Mouse (Mus musculus) central nervous system, embryonic 18 days (tissue): ENCODE results near the gene Shisa8. TPM values are rescaled to one million over a fixed set of nuclear protein-coding genes. Genes with fewer than 3 reads are reported as not detected.

ENCODE experiments used
- polyA plus RNA-seq: library from polyadenylated mRNA; depleted of rRNA; stranded (reverse); fragments of >200 nt; gene quantifications from 2 replicates; pipeline ENCODE4 v1.2.3, GENCODE M21; 2012; rRNA removed

The Shisa8 gene
- 2.3 and 2.6 TPM in 2 replicates for polyA plus RNA-seq

GRCm38 (mm10) chr15:82212752-82213063 lies at the start of gene Shisa8:
TSS of gene Shisa8 (minus strand) at chr15:82212815.

GRCm38 (mm10) chr15:82252097-82252496 lies 39.5 kb upstream of the Shisa8 start, which contains the start of gene 1500009C09Rik:
TSS of gene 1500009C09Rik (plus strand) at chr15:82252397.

GRCm38 (mm10) chr15:82244115-82244804 lies 31.6 kb upstream of the Shisa8 start, which contains the start of gene Cenpm:
TSS of gene Cenpm (minus strand) at chr15:82244748.

DNA sequence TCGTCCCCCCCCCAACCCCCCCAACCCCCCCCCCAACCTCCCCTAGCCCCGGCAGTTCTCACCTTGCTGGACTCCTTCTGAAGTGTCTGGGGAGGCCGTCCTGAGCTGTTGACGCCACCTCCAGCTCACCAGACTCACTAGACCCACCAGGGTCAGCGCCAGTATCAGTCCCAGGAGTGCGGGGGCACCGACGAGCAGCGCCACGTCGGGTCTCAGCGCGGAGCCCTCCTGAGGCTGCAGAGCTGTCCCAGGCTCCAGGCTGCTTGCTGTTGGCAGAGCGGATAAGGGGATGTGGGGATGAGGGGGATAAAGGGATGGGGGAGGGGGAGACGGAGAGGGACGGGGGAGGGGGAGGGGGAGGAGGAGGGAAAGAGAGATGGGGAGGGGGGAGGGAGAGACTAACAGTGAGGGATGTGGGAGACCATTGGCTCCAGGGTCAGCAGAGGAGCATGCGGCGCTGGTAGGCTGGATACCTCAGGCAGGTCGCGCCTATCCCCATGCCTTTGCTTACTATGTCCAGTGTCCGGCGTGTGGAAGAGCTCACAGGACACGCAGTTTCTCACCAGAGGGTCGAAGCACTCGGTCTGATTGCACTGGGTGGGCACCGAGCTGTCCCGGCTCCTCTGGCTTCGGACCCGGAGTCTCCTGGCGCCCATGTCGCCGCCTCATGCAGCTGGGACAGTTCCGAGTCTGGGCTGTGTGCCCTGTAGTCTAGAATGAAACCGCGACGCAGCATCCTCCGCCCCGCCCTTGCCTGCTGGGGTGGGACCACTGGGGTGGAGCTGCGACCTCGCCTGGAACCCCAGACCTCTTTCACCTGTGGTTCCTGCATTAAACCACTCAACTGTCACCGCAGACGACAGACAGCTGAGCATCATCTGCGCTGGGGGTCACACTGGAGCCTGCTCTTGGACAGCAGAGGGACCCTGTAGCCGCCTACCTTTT lies 11.3 kb upstream of the Shisa8 start, which contains the start of gene Tnfrsf13c:
Gene Tnfrsf13c (minus strand): TSS at position 713 of the 945 bp plus-strand sequence.

Other genes with a start within 250 kb of the Shisa8 start
- not detected in 2 replicates for gene 1700029P11Rik, start 232.3 kb downstream of the Shisa8 start, polyA plus RNA-seq
- 28.8 and 29.4 TPM in 2 replicates for gene Xrcc6, start 225.0 kb downstream of the Shisa8 start, polyA plus RNA-seq
- gene Desi1, start 179.0 kb downstream of the Shisa8 start, polyA plus RNA-seq, result 52.5 and 53.6 TPM in 2 replicates
- gene Snu13, start 165.2 kb downstream of the Shisa8 start, polyA plus RNA-seq, result 145 and 150 TPM in 2 replicates
- gene 4930407I10Rik, start 153.7 kb downstream of the Shisa8 start, polyA plus RNA-seq, result not detected in 2 replicates
- 0.13 and 0.21 TPM in 2 replicates for gene Mei1, start 142.8 kb downstream of the Shisa8 start, polyA plus RNA-seq
- gene Ccdc134, start 84.9 kb downstream of the Shisa8 start, polyA plus RNA-seq, result 18.4 and 19.4 TPM in 2 replicates
- 121 and 141 TPM in 2 replicates for gene Srebf2, start 65.6 kb downstream of the Shisa8 start, polyA plus RNA-seq
- 0.39 TPM in 2 replicates for gene Tnfrsf13c, start 11.6 kb upstream of the Shisa8 start, polyA plus RNA-seq
- gene Cenpm, start 31.9 kb upstream of the Shisa8 start, polyA plus RNA-seq, result 11.6 and 11.9 TPM in 2 replicates
- 96.7 and 103 TPM in 2 replicates for gene 1500009C09Rik, start 39.6 kb upstream of the Shisa8 start, polyA plus RNA-seq
- 428 and 449 TPM in 2 replicates for gene Sept3, start 62.1 kb upstream of the Shisa8 start, polyA plus RNA-seq
- 0.21 and 0.51 TPM in 2 replicates for gene Wbp2nl, start 86.1 kb upstream of the Shisa8 start, polyA plus RNA-seq
- 37.9 TPM in 2 replicates for gene Naga, start 126.1 kb upstream of the Shisa8 start, polyA plus RNA-seq
- 0.92 and 1.4 TPM in 2 replicates for gene Pheta2, start 126.1 kb upstream of the Shisa8 start, polyA plus RNA-seq
- gene Smdt1, start 126.1 kb upstream of the Shisa8 start, polyA plus RNA-seq, result 264 and 271 TPM in 2 replicates
- 393 and 416 TPM in 2 replicates for gene Ndufa6, start 141.5 kb upstream of the Shisa8 start, polyA plus RNA-seq
- gene Cyp2d22, start 167.4 kb upstream of the Shisa8 start, polyA plus RNA-seq, result 8.8 and 10.3 TPM in 2 replicates
- not detected in 2 replicates for gene Cyp2d11, start 181.2 kb upstream of the Shisa8 start, polyA plus RNA-seq
- gene Cyp2d10, start 194.4 kb upstream of the Shisa8 start, polyA plus RNA-seq, result 0.07 TPM in 1 of 2 replicates, not detected in the other
- not detected in 2 replicates for gene Cyp2d9, start 220.6 kb upstream of the Shisa8 start, polyA plus RNA-seq